13 mouse cellular contexts compared by ENCODE assay signal in genomic region chr13:45623846-45624245, GRCm38 (mm10).
DNase-seq lines count a peak whose midpoint lies in the region; ATAC-seq lines count a peak whose summit lies in the region.
"Had no signal": no experiment of that assay in that cellular context is flagged by ENCODE, and none has a peak within 500 bp of the region (broad histone marks: within the 10 kb centered on the region; RNA-seq: fewer than 3 reads in every experiment).

No protein-coding gene starts in this region.

- H3K27me3 ChIP-seq in forebrain, embryonic 13.5 days: no peaks in the 10 kb centered on the region
- H3K27me3 ChIP-seq in midbrain, embryonic 14.5 days (ENCODE audit: control insufficient read depth, insufficient read depth, low read length): no peaks in the 10 kb centered on the region
- H3K27me3 ChIP-seq: embryonic facial prominence, embryonic 12.5 days; midbrain, embryonic 13.5 days; neural tube, embryonic 15.5 days had no signal

- H3K36me3 ChIP-seq in forebrain, embryonic 13.5 days (ENCODE audit: poor library complexity, severe bottlenecking): no peaks in the 10 kb centered on the region
- no peaks in the 10 kb centered on the region for H3K36me3 ChIP-seq in midbrain, embryonic 14.5 days (ENCODE audit: control insufficient read depth, insufficient read depth, low read length)
- H3K36me3 ChIP-seq: embryonic facial prominence, embryonic 12.5 days; midbrain, embryonic 13.5 days; neural tube, embryonic 15.5 days had no signal

- H3K9ac ChIP-seq in forebrain, embryonic 13.5 days: no peak overlapping the region
- H3K9ac ChIP-seq in midbrain, embryonic 14.5 days (replicated peaks; ENCODE audit: low read length): no peak overlapping the region
- H3K9ac ChIP-seq: embryonic facial prominence, embryonic 12.5 days; lung, embryonic 14.5 days; midbrain, embryonic 13.5 days; neural tube, embryonic 15.5 days had no signal

- WGBS in forebrain, embryonic 13.5 days: 73% methylated on average over 1 of the region's 1 CpGs
- WGBS in midbrain, embryonic 14.5 days: 83% methylated on average over 1 of the region's 1 CpGs

- peak; percentile 24 for DNase-seq in 3134 (ENCODE audit: extremely low read depth, insufficient read length, low spot score)
- peak; percentile 79 for DNase-seq in 3T3-L1 (ENCODE audit: low read depth, low spot score)
- DNase-seq in NIH3T3 (ENCODE audit: low read depth): peak; percentile 74
- peak; percentile 6 for DNase-seq in forelimb bud, embryonic 11.5 days (ENCODE audit: low read depth, low spot score)
- no peak for DNase-seq in cerebellum, adult 18-20 months
- no peak for DNase-seq in midbrain, embryonic 14.5 days
- DNase-seq: right cerebral cortex, postnatal 4 days had no signal

- H3K27ac ChIP-seq in forebrain, embryonic 13.5 days: no peak overlapping the region
- no peak overlapping the region for H3K27ac ChIP-seq in midbrain, embryonic 14.5 days (replicated peaks; ENCODE audit: low read depth, low read length)
- H3K27ac ChIP-seq: embryonic facial prominence, embryonic 12.5 days; hindbrain, postnatal 0 days; midbrain, embryonic 13.5 days; neural tube, embryonic 15.5 days had no signal

- H3K4me1 ChIP-seq in forebrain, embryonic 13.5 days: peaks cover 22% of the 10 kb centered on the region
- H3K4me1 ChIP-seq in midbrain, embryonic 14.5 days (ENCODE audit: control insufficient read depth, insufficient read depth, low read length): no peaks in the 10 kb centered on the region
- H3K4me1 ChIP-seq: embryonic facial prominence, embryonic 12.5 days had no signal

- H3K4me3 ChIP-seq in forebrain, embryonic 13.5 days: no peak overlapping the region
- no peak overlapping the region for H3K4me3 ChIP-seq in midbrain, embryonic 14.5 days (replicated peaks; ENCODE audit: low read depth, low read length)
- H3K4me3 ChIP-seq: embryonic facial prominence, embryonic 12.5 days; midbrain, embryonic 13.5 days; neural tube, embryonic 15.5 days had no signal

- ATAC-seq in forebrain, embryonic 13.5 days: no peak
- ATAC-seq in midbrain, embryonic 14.5 days (ENCODE audit: low FRiP score, low TSS enrichment): no peak
- ATAC-seq: hindbrain, postnatal 0 days; midbrain, embryonic 13.5 days had no signal

- H3K9me3 ChIP-seq in forebrain, embryonic 13.5 days (replicated peaks): no peaks in the 10 kb centered on the region
- no peaks in the 10 kb centered on the region for H3K9me3 ChIP-seq in midbrain, embryonic 14.5 days (ENCODE audit: control insufficient read depth, low read length)
- H3K9me3 ChIP-seq: embryonic facial prominence, embryonic 12.5 days; midbrain, embryonic 13.5 days; neural tube, embryonic 15.5 days had no signal

- H3K4me2 ChIP-seq in forebrain, embryonic 13.5 days: no peak overlapping the region
- no peak overlapping the region for H3K4me2 ChIP-seq in midbrain, embryonic 14.5 days (ENCODE audit: low read length)
- H3K4me2 ChIP-seq: embryonic facial prominence, embryonic 12.5 days; lung, embryonic 14.5 days; midbrain, embryonic 13.5 days; neural tube, embryonic 15.5 days had no signal

Comparison
In these comparisons a context has a peak if more than half of its experiments do, and no peak if none do; other contexts are left out.
1. DNase-seq: peak in 3134 (single experiment), 3T3-L1 (single experiment), NIH3T3 (single experiment) and forelimb bud, embryonic 11.5 days (single experiment); none in cerebellum, adult 18-20 months (0 of 2) and midbrain, embryonic 14.5 days (single experiment).